Mouse (Mus musculus) 416B (cell line): ENCODE measurements around the gene Map3k20.

Source experiments
- DNase-seq: peaks from one replicate; pipeline ENCODE4 v3.0.0; 2011; ENCODE audit warnings: low read depth

Gene Map3k20

DNA sequence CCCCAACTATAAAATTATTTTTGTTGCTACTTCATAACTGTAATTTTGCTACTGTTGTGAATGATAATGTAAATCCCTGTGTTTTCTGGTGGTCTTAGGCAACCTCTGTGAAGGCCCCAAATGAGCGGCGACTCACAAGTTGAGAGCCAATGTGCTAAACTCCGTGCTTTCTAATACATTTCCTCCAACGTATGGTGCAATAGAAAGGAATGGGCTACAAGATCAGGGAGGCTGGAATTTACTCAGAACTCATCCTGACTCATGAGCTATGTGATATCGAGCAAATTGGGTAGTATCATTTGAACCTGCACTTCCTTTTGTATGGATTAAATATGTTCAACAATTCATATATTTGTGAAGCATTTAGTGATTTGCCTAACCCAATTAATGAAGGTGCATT is 4.9 kb upstream of the Map3k20 start:
- no peak for DNase-seq

DNA sequence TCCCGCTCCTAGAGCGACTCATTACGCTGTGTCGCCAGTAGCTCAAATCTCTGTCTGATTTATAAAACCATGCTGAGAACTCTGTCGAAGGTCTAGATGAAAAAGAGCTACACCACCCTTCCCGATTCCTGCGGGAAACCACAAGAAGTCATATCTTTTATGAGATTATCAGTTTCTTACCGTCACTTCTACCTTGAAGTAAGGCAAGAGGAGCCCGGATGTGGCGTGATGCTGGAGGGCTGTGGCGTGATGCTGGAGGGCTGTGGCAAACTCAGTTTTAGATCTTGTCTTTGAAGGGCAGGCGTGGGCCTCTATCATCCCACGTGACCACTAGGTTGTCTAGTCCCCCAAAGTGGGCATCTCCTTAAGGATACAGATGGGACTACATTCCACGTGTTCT is 3.5 kb upstream of the Map3k20 start:
- peak; percentile 21 for DNase-seq

DNA sequence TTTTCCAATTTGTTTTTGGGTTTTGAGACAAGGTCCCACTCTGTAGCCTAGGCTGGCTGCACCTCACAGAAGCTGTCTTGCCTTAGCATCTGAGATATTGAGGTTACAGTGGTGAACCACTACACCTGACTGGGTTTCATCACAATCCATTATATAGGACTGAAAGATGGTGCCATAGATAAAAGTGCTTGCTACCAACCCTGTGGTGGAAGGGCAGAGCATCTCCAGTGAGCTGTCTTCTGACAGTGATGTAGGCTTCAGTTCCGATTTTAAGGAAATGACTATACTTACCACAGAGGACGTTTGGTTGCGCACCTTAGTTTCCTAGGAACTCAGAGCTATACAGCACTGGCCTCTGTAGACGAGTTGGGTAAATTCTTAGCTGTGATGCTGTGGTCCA is 2.7 kb upstream of the Map3k20 start:
- peak; percentile 38 for DNase-seq

DNA sequence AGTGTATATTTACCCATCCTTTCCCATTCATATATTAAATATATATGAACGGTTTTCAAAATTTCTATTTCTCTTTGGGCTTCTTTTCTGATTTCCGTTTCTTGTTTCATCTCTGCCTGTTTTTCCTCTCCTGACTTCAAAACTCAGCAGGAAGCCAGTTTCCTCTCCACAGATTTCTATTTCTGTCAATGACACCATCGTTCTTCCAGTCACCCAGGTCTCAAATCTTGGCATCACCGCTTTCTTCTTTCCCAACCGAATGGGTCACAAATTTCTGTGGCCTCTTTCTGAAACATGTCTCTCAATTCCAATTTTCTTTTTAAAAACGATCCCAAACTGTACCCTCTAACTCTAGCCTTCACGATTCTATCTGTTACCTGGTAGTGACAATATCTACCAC is 748 bp upstream of the Map3k20 start:
- DNase-seq = no peak

DNA sequence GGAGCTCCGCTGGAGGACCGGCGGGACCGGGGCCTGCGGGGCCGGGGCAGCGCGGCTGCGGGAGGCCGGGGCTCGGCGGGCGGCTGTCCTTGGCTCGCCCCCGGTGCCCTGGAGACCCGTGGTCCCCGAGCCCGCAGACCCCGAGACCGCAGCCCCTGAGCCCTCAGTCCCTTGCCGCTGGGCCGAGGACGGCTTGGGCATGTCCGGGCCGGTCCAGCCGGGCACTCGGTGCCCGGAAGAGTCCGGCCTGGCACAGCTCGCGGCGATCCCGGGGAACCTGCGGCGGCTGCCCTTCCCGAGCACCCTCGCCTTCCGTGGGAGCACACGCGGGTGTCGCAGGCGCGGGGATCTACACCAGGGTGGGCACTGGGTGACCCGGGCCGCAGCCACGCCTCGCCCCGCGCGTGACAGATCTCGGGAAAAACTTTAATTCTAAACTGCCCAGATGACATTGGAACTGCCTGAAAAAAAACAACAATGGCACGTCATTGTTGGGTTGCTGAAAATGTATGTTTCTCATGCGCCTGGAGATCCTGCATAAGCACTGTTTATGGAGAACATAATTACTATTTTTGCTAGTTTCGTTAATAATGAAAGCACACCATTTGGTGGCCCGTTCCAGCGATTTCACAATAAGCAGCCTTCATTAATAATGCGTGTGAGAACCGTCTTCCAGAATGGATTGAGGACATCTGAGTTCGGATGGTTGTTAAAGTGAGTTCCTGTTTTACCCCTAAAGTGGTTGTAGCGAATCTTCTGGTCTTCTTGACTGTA is 638 bp downstream of the Map3k20 start:
- peak; percentile 69 for DNase-seq

DNA sequence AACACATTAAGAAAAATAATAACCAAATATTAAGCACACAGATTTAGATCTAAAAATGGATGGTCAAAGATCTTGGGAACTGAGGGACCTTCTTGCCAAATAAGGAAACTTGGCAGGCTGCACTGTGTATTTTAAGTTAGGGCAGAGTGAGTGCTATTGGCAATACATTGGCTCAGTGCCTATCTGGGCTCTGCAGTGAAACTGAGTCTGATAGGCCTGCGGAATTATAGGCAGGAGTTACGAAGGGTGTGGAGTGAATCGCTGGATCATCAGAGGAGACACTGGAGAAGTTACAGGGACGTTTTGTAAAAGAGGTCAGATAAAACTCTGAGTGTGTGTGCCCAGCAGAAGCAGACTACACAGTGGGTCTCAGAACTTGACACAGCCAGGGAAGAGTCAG is 1.7 kb downstream of the Map3k20 start:
- peak; percentile 84 for DNase-seq

DNA sequence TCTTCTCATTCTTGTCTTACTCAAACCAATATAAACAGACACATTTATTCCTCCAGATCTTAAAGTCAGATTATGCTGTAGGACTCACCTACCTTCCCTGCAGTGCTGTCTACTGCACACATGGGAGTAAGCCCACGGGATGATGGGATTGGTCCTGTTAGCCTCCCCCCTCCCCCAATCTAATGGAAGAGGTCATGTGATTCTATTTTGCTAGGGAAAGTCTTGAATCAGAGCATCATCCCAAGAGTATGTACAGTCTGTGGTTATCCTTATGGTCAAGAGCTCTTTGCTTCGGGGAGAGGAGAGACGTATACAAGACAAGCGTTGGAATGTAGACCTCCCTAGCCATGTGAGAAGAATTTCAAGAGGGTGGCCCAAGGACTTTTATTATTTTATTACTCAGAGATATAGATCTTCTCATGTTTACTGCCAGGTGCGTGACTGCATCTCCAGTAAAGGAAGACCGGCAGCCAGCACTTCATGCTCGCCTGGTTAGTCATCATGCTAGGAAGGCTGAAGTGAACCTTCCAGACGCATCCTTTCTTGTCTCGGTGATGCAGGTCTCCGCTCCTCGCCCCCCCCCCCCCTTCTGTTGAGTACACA is 3.6 kb downstream of the Map3k20 start:
- no peak for DNase-seq

DNA sequence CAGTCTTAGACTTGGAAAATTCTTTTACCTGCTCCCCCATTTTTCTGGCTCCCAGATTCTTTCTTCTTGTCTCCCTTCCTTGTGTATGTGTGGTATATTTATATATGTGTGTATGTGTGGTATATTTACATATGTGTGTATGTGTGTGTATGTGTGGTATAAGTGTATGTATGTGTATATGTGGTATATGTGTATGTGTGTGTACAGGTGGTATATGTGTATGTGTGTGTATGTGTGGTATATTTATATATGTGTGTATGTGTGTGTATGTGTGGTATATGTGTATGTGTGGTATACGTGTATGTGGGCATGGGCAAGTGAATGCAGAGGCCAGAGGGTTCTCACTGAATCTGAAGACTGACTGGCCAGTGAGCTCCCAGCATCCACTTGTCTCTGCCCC is 5.7 kb downstream of the Map3k20 start:
- DNase-seq = no peak

DNA sequence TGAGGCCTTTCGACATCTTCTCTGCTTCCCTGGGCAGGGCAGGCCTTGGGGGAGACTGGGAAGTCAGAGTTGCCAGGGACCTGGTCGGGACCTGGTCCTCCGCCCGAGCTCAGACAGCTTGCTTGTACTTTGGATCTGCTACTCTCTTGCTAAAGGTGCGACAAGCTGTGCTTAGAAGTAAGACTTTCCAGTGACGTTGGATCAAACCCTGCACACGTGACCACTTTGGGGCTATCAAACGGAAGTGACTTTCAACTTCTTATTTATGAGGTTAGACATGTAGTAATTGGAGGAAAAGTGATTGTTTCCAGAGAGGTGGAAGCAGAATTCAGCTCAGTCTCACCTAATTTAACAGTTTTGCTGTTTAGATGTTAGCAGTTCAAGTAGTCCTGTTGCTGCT is 7.1 kb downstream of the Map3k20 start:
- no peak for DNase-seq

DNA sequence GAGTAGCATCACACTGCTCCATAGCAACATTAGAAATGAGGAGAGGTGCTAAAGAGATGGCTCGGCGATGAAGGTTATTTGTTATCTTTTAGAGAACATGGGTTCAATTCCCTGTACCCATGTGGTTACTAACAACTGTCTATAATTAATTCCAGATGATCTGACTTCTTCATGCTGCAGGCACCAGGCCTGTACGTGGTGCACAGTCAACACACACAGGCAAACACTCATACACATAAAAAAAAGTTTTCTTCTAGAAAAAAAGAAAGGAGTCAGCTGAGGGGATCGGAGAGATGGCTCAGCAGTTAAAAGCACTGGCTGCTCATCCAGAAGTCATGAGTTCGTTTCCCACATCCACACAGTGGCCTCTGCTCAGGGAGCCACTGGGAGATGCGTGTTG is 9.6 kb downstream of the Map3k20 start:
- DNase-seq = no peak

DNA sequence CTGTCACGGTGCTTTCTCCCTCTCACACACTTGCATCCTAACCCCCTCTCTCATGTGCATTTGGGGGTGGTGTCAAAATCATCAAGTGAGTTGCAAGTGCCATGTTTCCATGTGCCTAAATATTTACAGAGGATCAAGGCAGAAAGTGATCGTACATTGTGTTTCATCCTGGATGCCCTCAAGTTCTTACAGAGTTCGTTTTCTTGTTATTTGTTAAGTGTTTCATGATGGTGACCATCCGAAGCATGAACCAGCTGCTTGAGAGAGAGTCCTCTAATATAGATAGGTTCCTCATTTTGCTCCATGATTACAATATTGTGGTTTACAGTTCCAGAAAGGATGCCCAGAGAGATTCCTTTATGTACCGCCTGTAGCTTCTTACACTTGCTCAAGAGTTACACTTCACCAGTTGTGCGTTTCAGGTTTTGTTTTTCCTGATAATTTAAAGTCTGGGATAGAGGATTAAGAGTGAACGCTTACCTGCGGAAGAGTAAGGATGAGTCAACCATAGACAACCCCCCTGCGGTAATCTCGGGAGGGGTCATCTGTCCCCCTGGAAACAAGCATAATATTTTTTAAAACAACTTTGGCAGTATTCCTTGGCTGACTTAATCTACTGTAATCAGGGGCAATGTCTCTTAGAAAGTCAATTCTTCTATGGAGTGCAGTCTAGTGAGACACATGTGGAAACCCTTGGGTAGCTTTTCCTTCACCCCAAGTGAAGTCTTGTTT is 11.7 kb downstream of the Map3k20 start:
- DNase-seq = no peak

DNA sequence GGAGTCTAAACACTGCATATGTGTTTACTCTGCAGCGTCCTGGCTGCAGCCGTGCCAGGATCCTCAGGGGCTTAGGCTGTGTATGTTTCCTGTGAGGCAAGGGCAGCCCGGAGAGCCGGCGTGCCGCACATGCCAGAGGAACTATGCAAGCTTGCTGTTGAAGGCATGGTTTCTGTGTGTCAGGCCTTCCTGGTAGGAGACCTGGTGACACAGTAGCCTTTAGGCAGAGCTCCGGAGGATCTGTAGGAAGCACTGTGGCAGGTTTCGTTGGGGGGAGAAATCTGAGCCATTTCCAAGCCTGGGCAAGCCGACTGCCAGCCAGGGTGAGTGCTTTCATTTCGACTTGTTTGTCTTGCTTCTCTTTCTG is 12.3 kb downstream of the Map3k20 start:
- DNase-seq = no peak

DNA sequence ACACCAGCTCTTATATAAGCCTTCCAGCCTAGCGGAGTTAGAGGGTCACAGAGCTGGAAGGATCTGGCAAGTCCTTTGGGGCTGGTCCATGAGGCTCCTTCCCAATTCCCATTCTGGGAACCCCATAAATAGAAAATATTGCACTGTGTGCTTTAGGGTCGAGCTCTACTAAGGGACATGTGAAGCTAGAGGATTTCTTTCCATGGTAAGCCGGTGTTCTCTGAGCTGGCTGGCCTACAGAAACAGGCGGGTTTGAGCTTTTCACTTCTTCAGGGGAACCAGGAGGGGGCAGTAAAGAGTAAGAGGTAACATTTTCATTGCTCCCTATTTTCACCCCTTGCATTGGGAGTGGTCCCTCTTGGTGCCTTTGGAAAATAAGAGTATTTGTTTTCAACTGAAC is 13.0 kb downstream of the Map3k20 start:
- peak; percentile 61 for DNase-seq

DNA sequence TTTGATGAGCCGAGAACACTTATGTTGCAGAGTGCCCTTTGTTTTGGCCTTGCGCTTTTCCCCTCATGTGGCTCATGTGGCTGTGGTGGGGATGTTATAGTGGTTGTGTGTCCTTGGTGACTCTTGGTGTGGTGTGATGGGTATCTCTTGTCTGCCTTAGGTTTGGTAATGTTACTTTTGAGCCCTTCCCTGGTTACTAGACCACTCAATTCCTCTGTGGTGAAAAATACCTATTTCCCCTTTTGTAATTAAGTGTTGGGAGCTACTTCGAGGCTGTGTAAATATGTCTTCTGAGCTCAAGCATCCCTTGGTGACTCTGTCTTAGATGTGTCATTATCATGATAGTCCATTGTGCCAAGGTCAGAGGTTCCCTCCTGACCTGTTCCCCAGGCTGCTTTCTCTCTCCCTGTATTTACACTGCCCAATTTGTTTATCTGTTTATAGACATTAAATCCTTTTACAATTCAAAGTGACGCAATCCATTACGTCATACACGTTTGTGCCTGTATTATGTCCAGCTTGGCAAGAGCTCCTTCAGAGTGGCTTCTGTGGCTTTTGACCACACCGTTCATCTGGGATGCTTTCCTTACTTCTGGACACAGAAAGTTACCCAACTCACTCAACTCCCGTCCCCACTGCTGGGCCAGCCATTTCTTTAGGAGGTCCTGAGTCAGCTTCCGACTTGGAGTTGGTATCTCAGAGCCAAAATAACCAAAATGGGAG is 15.9 kb downstream of the Map3k20 start:
- DNase-seq = peak; percentile 85

DNA sequence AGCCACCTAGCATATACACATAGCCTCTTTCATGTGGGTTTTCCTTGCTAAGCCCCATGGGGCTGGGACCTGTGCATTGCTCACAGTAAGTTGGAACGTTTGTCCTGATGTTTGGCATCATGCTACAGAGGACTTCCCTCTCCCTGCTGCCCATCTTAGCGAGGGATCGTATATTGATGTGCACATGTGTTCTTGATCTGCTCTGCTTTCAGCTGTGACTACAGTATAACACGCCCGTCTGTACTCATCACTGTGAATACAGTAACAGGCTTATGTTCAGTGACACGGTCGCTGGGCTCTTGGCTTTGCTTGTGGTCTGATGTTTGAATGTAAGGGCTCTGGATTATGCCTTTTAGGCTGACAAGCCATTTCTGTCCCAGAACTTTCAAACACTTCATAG is 20.3 kb downstream of the Map3k20 start:
- no peak for DNase-seq

DNA sequence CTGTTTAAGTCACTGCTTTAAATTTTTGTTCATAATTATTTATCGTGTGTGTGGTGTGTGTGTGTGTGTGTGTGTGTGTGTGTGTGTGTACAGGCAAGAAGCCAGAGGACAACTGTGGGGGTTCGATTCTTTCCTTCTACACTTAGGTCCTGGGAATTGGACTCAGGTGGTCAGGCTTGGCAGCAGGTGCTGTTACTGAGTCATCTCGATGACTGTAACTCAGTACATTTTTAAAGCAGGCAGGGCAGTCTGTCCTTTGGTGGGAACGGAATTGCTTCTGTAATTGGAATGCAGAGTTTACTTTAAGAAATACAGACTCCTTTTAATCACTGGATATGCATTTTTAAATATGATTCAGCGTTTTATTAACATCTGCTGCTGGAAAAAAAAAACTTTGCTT is 22.9 kb downstream of the Map3k20 start:
- no peak for DNase-seq

DNA sequence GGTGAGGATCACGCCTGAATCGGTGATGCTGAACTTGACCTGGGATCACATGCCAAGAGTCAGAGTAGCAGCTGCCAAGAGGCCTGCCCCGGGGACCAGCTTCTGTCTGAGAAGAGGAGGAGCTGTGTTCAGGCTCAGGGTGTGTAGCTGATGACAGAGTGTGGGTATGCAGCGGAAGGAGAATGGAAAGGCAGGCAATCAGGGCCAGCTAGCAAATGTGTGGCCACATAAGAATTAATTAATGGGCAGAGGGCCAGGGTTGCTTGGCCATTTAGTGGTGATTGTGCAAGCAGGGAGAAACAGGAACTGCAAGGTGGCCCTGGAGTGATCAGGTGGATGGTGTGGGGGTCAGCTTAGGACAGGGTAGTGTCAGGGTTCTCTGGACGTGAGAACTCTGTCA is 23.5 kb downstream of the Map3k20 start:
- DNase-seq = peak; percentile 50

DNA sequence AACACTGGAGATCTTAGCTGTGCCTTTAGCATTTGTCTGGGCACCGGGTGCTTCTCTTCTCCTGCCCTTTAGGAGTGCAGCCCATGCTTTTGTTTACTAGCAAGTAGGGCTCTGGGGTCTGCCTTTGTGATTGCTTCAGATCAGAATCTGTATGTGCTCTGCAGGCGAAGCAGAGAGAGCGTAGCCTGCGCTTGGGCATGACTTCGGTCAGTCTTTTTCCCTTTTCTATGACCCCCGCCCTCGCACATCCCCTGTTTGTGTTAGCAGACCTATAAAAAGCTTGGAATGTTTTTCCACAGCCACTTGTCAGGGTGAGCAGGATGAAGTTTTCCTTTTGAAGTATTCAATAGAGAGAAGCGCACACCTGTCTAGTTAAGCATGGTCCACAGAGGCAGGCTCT is 26.0 kb downstream of the Map3k20 start:
- no peak for DNase-seq

DNA sequence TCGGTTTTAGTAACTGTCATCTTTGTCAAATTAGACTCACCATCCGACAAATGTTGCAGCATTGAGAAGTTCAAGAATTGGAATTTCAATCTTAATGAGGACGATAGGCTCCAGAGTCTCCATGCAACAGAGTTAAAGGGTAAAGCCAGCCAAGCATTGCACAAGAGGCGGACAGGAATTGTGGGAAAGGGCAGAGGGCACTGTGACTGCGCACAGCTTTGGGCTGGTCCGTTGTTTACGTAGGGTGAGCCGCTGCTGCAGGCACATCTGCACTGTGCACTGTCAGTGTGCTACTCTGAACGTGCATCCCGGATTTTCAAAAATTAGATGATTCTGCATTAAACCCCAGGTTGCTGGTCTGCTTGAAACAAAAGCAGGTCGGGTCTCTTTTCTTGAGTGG is 27.9 kb downstream of the Map3k20 start:
- no peak for DNase-seq

DNA sequence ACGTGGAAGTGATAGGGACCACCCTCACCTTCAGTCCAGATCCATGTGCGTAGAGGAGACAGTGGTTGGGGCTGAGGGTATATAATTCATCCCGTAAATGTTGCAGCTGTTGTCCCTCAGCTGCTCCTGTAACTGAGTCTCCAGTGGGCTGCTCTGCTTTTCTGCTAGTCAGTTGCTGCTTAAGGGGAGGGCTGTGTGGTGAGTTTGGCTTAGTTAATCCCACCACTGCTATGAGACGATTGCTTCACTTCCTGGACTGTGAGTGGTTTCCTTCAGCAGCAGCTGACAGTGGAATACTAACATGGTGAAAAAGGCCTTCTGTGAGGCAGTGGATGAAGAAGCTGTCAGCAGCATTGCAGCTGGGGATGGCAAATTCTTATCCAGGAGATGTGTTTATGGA is 33.0 kb downstream of the Map3k20 start:
- peak; percentile 92 for DNase-seq

DNA sequence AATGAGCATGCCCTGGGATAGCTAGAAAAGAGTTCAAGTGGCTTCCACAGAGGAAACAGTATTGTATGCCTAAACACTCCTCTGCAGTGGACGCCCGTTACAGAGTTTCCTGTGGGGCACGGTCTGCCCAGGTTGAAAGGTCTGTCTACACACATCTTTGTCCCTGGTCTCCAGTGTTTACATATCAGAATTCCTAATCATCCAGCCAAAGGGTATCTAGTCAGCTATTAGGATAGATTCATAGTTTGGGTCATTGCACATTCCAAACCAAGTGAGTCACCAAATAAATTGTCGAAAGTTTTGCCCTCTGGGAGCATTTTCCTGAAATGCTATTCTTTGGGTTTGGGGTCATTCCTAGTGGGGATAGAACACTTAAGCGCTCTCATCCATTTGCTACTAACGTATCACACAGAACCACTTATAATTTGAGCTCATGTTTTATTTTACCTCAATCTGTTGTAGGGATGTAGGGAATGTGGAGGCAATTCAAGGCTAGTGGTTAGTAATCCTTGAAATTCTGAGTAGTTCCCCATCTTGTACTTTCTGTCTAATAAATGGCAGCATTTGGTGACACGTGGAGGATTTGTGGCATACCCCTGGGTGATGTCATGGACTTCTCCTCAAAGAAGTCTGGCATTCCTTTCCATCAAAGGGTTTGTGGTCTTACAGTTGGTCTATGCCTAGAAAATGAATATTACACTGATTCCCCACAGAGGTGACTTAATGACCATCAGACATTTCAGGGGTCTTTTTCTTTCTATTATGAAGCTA is 33.8 kb downstream of the Map3k20 start:
- no peak for DNase-seq

DNA sequence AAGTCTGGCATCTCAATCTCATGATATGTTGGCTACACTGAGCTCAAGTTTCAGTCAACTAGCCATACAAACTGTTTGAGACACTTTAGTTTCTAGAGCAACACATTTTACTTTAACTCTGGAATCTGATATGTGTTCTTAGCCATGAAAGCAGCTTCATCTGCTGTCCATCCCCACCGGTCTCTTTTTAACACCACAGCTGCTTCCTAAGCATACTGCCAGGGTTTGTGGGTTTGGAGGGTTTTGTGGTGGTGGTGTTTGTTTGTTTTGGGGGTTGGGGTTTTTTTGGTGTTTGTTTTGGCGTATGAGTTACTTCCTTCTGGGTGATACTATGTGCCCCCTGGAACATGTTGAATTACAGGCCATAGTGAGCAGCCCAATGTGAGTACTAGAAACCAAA is 35.2 kb downstream of the Map3k20 start:
- DNase-seq = peak; percentile 77
